Mouse (Mus musculus) embryonic facial prominence, embryonic 14.5 days (tissue): ENCODE measurements around the gene Epha6. TPM values are rescaled to one million over a fixed set of nuclear protein-coding genes. Genes with fewer than 3 reads are reported as not detected.
"Not testable (repeated sequence)": the region's sequence is repeated elsewhere in the genome, so short reads cannot be mapped to it uniquely, and the experiment has no call there.

ENCODE experiments used
- ATAC-seq: fragments of 200-750 bp; cut with Nextera tagmentation; 2 replicates; pipeline ENCODE4 v1.8.0; 2017; ENCODE audit warnings: low read depth, moderate number of reproducible peaks, moderate TSS enrichment
- DNase-seq: peaks from one replicate; pipeline ENCODE4 v3.0.0-alpha.2; 2015; ENCODE audit warnings: low spot score
- H3K27ac ChIP-seq: fragments of 300-500 bp; sonication (generic); replicated peaks from 2 replicates; pipeline ENCODE4 v1.5.1; 2014; ENCODE audit warnings: low read depth, mild to moderate bottlenecking, low read length, moderate library complexity
- H3K27me3 ChIP-seq: fragments of 300-500 bp; sonication (generic); replicated peaks from 2 replicates; pipeline ENCODE4 v1.6.1; 2014; ENCODE audit warnings: low read length; ENCODE audit not compliant: control insufficient read depth, insufficient read depth
- H3K36me3 ChIP-seq: fragments of 300-500 bp; sonication (generic); 2 replicates; pipeline ENCODE4 v1.6.1; 2014; ENCODE audit warnings: low read length, mixed read lengths; ENCODE audit not compliant: control insufficient read depth, insufficient read depth
- H3K4me1 ChIP-seq: fragments of 300-500 bp; sonication (generic); 2 replicates; pipeline ENCODE4 v1.6.1; 2014; ENCODE audit warnings: antibody characterized with exemption, low read length; ENCODE audit not compliant: control insufficient read depth, insufficient read depth
- H3K4me2 ChIP-seq: fragments of 300-500 bp; sonication (generic); 2 replicates; pipeline ENCODE4 v1.6.1; 2014; ENCODE audit warnings: low read depth, mild to moderate bottlenecking, low read length, moderate library complexity, mixed read lengths
- H3K4me3 ChIP-seq: fragments of 300-500 bp; sonication (generic); 2 replicates; pipeline ENCODE4 v1.5.1; 2014; ENCODE audit warnings: low read depth, mild to moderate bottlenecking, low read length
- H3K9ac ChIP-seq: fragments of 300-500 bp; sonication (generic); 2 replicates; pipeline ENCODE4 v1.6.1; 2014; ENCODE audit warnings: low read depth, mild to moderate bottlenecking, low read length, moderate library complexity, mixed read lengths
- H3K9me3 ChIP-seq: fragments of 300-500 bp; sonication (generic); 2 replicates; pipeline ENCODE4 v1.6.1; 2016; ENCODE audit warnings: low read length; ENCODE audit not compliant: control insufficient read depth
- WGBS: fragments of 180-500 bp; shearing (Covaris S2); extraction: QIAGEN DNeasy Blood & Tissue Kit; methylation state at CpG from one replicate; pipeline ENCODE4 v1.1.7; 2014; 5-methylcytosine and 5-hydroxymethylcytosine counted together
- polyA plus RNA-seq: library from polyadenylated mRNA; unstranded; fragments of >200 nt; fragmentation: Nextera tagmentation; extraction: Ambion mirVana; gene quantifications from 2 replicates; pipeline ENCODE4 v1.2.1, GENCODE M21; 2014

Epha6 gene
- polyA plus RNA-seq, 1 experiment from 2014 or later, result 0.79 TPM

DNA sequence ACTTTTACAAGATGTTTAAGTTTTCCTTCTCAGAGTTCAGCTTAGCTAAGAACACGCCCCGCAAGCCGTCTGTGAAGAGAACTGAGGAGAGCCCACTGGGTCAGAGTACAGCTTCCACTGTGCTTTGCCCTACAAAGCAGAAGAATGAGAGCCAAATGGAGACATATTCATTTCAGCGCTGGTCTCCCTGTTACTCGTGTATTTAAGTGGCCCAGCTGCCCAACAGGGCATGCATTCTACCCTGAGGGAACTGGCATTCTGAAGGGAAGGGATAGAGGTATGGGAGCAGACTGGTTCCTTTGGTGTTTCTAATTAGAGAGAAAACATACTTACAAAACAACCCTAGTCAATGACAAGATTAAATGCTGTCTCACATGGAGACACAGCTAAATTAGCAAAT is 772.9 kb downstream of the Epha6 start:
- H3K4me3 ChIP-seq, result no peak overlapping the region
- H3K27ac ChIP-seq, result no peak overlapping the region
- ATAC-seq (no peak), DNase-seq (no peak)
- WGBS, result 63% methylated on average over 5 of the region's 5 CpGs
- no peak overlapping the region for H3K9ac ChIP-seq
- no peaks in the 10 kb centered on the region for H3K9me3 ChIP-seq
- no peak overlapping the region for H3K4me2 ChIP-seq
- H3K27me3 ChIP-seq, result no peaks in the 10 kb centered on the region
- no peaks in the 10 kb centered on the region for H3K4me1 ChIP-seq
- H3K36me3 ChIP-seq, result no peaks in the 10 kb centered on the region

DNA sequence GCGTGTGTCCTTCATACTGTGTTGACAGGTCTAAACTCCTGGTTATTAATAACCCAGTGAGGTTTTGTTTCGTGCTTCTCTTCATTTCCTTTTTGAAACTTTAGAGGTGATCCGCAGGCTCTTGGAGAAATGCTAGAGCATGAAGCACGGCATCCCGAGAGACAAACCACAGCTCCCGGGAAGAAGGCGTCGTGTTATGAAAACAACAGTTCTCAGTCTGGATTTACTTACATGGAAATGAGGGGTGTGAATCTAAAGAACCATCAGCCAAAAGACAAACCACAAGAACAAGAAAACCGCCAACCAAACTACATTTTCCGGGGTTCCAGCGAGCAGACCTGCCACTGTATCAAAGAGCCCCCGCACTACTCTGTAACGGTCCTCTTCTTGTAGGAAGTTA is 775.7 kb downstream of the Epha6 start:
- H3K9ac ChIP-seq, result no peak overlapping the region
- WGBS, result 72% methylated on average over 13 of the region's 13 CpGs
- no peak overlapping the region for H3K27ac ChIP-seq
- no peak for DNase-seq
- no peaks in the 10 kb centered on the region for H3K27me3 ChIP-seq
- no peak for ATAC-seq
- H3K36me3 ChIP-seq, result no peaks in the 10 kb centered on the region
- no peaks in the 10 kb centered on the region for H3K4me1 ChIP-seq
- H3K4me3 ChIP-seq, result no peak overlapping the region
- no peaks in the 10 kb centered on the region for H3K9me3 ChIP-seq
- H3K4me2 ChIP-seq, result no peak overlapping the region

DNA sequence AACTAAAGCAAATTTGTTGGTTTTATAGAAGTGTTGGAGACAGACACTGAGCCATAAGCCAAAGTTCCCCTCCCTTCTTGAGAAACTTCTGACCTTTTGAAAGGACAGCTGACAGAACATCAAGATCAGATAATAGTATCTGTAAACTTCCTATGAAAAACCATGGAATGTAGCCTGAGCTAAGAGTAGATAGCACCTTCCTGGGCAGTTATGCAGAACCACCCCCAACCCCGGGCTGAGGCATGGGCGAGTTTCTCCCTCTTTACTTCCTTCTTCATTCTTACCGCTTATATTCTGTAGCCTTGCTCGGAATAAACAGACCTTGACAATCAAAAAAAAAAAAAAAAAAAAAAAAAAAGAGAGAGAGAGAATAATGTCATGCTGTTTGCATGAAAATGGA is 805.5 kb downstream of the Epha6 start:
- not testable (repeated sequence) for H3K9ac ChIP-seq, H3K36me3 ChIP-seq, H3K9me3 ChIP-seq, H3K4me2 ChIP-seq, H3K4me1 ChIP-seq, H3K27me3 ChIP-seq, H3K27ac ChIP-seq, H3K4me3 ChIP-seq, ATAC-seq, DNase-seq
- WGBS, result 75% methylated on average over 4 of the region's 4 CpGs

DNA sequence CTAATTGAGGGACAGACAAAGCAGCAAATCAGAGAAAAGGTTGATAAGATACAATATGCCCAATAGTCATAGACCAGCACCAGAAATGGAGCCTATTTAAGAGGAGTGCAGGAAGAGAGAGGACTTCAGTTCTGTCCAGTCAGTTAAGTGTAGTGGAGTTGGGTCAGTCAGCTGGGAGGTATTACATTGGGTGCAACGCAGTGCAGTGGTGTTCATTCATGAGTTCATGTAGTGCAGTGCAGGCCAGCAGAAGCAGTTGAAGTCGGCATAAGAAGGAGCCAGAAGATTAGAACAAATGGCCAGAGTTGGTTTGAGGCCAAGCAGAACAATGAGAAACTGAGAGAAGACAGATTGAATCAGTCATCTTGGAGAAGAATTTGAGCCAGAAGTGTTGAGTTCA is 833.0 kb downstream of the Epha6 start:
- Histone ChIP-seq H3K36me3 (no peaks in the 10 kb centered on the region), H3K4me1 (no peaks in the 10 kb centered on the region), H3K9me3 (no peaks in the 10 kb centered on the region), H3K4me2 (no peak overlapping the region), H3K4me3 (no peak overlapping the region), H3K27ac (no peak overlapping the region), H3K27me3 (no peaks in the 10 kb centered on the region), H3K9ac (no peak overlapping the region)
- ATAC-seq (no peak), DNase-seq (no peak)
- 80% methylated on average over 2 of the region's 2 CpGs for WGBS

DNA sequence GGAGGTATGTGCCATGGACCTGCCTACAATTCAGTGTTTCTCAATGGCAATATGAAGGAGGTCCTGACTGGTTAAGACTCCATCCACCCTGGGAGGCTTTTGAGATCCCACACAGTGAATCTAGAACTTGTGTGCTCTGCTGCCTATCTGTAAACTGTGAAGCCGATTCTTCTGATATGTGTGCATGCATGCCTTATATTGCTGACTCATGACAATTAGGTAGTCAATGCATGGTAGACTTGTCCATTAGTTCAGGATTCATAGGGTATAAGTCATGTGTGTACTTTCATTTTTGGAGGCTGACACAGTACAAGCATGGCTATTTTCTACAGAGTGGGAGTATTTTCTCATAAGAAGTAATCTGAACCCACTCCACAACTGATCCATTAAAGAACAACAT is 834.9 kb downstream of the Epha6 start:
- no peak overlapping the region for H3K4me3 ChIP-seq
- no peak overlapping the region for H3K27ac ChIP-seq
- no peak for ATAC-seq
- H3K27me3 ChIP-seq, result no peaks in the 10 kb centered on the region
- H3K4me2 ChIP-seq, result no peak overlapping the region
- no peaks in the 10 kb centered on the region for H3K36me3 ChIP-seq
- no peak for DNase-seq
- no peaks in the 10 kb centered on the region for H3K9me3 ChIP-seq
- no peak overlapping the region for H3K9ac ChIP-seq
- no peaks in the 10 kb centered on the region for H3K4me1 ChIP-seq
- 100% methylated on average over 1 of the region's 1 CpGs for WGBS

DNA sequence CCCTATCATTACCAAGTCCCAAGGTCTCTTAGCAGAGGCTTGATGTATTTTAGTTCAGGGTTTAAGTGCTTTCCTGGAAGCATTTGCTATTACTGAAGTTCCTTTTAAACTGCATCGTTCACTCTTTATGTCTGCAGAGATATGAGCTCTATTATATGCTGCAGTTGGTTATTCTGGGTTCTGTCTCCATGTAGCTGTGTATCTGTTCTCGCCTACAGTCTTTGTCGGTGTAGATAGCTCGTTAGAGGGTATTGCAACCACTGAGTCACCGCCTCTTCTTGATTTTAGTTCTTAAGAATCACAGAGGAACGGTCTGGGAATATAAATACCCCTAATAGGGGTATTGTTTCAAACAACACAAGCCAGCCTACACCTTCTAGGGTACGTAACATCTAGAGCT is 835.4 kb downstream of the Epha6 start:
- Histone ChIP-seq H3K9ac (no peak overlapping the region), H3K27me3 (no peaks in the 10 kb centered on the region), H3K4me2 (no peak overlapping the region), H3K27ac (no peak overlapping the region), H3K4me1 (no peaks in the 10 kb centered on the region), H3K9me3 (no peaks in the 10 kb centered on the region), H3K4me3 (no peak overlapping the region), H3K36me3 (no peaks in the 10 kb centered on the region)
- 90% methylated on average over 7 of the region's 7 CpGs for WGBS
- ATAC-seq (no peak), DNase-seq (no peak)

DNA sequence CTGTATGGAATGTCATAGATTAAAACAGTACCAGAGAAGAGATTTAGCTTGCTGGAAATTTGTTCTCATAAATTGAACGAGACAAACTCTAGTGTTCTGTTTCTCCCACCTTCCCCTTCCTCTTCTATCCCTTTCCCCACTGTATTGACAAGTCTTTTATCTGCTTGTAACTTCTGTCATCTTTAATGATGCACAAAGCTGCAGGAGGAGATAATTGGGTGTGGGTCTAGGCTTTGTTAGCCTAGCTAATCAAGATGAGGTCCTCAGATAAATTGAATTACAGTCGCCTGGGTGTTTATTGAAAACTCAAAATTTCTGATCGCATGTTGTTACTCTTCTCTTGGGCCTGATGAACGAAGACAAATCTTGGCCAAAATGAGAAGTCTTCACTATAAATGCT is 844.5 kb downstream of the Epha6 start:
- Histone ChIP-seq H3K4me1 (no peaks in the 10 kb centered on the region), H3K9me3 (no peaks in the 10 kb centered on the region), H3K4me2 (no peak overlapping the region), H3K9ac (no peak overlapping the region), H3K27ac (no peak overlapping the region), H3K27me3 (no peaks in the 10 kb centered on the region), H3K36me3 (no peaks in the 10 kb centered on the region), H3K4me3 (no peak overlapping the region)
- DNase-seq, result no peak
- WGBS, result 83% methylated on average over 4 of the region's 4 CpGs
- no peak for ATAC-seq

DNA sequence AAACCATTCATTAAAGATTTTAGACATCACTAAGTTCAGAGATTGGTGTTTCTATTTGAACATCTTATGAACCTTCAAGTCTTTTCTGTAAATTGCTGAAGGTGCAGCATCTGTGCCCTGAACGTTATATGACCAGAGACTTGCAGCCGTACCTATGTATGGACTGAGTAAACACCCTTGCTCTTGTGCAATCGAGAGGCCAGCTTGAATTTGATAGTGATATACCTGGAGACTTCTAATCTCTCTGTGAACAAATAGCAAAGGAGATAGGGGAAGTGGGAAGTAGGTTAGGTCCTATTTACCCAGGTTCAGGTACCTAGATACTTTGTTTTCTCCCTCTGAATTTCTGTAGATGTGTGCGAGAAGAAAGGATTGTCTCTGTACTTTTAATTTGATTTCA is 854.4 kb downstream of the Epha6 start:
- ATAC-seq (no peak), DNase-seq (no peak)
- no peak overlapping the region for H3K4me2 ChIP-seq
- H3K36me3 ChIP-seq, result no peaks in the 10 kb centered on the region
- no peaks in the 10 kb centered on the region for H3K9me3 ChIP-seq
- H3K27ac ChIP-seq, result no peak overlapping the region
- H3K4me1 ChIP-seq, result no peaks in the 10 kb centered on the region
- H3K27me3 ChIP-seq, result no peaks in the 10 kb centered on the region
- H3K4me3 ChIP-seq, result no peak overlapping the region
- 72% methylated on average over 4 of the region's 4 CpGs for WGBS
- H3K9ac ChIP-seq, result no peak overlapping the region

DNA sequence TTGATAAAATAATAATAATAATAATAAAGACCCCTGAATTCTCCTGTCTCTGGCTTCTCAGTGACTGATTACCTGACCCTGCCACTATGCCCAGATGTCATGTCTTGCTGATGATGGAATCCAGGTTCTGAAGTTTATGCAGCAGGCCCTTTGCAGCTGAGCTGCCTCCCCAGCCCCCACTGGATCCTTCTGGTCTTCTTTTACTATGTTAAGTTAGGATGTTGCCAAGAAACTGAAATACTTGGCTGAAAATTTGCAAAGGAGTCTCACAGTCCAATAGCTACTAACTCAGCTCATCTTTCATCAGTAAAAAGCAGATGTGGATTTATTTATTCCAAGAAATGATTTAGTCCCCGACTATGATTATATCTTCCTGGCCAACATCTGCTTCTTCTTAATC is 861.7 kb downstream of the Epha6 start:
- 34% methylated on average over 1 of the region's 1 CpGs for WGBS
- Histone ChIP-seq H3K9ac (no peak overlapping the region), H3K9me3 (no peaks in the 10 kb centered on the region), H3K4me1 (no peaks in the 10 kb centered on the region), H3K27ac (no peak overlapping the region), H3K4me3 (no peak overlapping the region), H3K4me2 (no peak overlapping the region), H3K36me3 (no peaks in the 10 kb centered on the region), H3K27me3 (no peaks in the 10 kb centered on the region)
- DNase-seq (peak; percentile 88), ATAC-seq (peak; percentile 68; the same call in 1 of the 2 replicates)
